Mouse (Mus musculus) liver, adult 2 months (tissue): ENCODE results near the gene Tmco3.

Experiments used
- CTCF ChIP-seq: fragments of 200-500 bp; IDR thresholded peaks from 2 replicates; pipeline ENCODE4 v1.5.1; 2011; ENCODE audit warnings: low read depth, low read length, control low read depth
- POLR2A ChIP-seq: fragments of 200-500 bp; IDR thresholded peaks from 2 replicates; pipeline ENCODE4 v1.6.1; 2011; ENCODE audit warnings: low read length, control low read depth; ENCODE audit not compliant: insufficient read depth; ENCODE audit errors: extremely low read depth

GRCm38 (mm10) chr8:13338901-13339645, 51.1 kb downstream of the Tmco3 start:
- no peak for TF ChIP-seq POLR2A
- TF ChIP-seq CTCF, result no peak
